Mouse (Mus musculus) limb, embryonic 10.5 days (tissue): ENCODE data around the gene Pacsin3. TPM values are rescaled to one million over a fixed set of nuclear protein-coding genes. Genes with fewer than 3 reads are reported as not detected.

Experiments used
- DNase-seq: peaks from one replicate; pipeline ENCODE4 v3.0.0-alpha.2; 2017; ENCODE audit warnings: low spot score
- H3K27ac ChIP-seq: fragments of 300-500 bp; sonication (generic); 2 replicates; pipeline ENCODE4 v1.5.1; 2016; ENCODE audit warnings: mild to moderate bottlenecking
- H3K27me3 ChIP-seq: fragments of 300-500 bp; sonication (generic); 2 replicates; pipeline ENCODE4 v1.6.1; 2016; ENCODE audit warnings: low read depth, mild to moderate bottlenecking; ENCODE audit not compliant: poor library complexity, severe bottlenecking
- H3K36me3 ChIP-seq: fragments of 300-500 bp; sonication (generic); 2 replicates; pipeline ENCODE4 v1.6.1; 2016; ENCODE audit warnings: mild to moderate bottlenecking, moderate library complexity
- H3K4me1 ChIP-seq: fragments of 300-500 bp; sonication (generic); 2 replicates; pipeline ENCODE4 v1.6.1; 2016
- H3K4me3 ChIP-seq: fragments of 300-500 bp; sonication (generic); 2 replicates; pipeline ENCODE4 v1.5.1; 2016; ENCODE audit warnings: mild to moderate bottlenecking, moderate library complexity
- H3K9me3 ChIP-seq: fragments of 300-500 bp; sonication (generic); replicated peaks from 2 replicates; pipeline ENCODE4 v1.6.1; 2016; ENCODE audit warnings: mild to moderate bottlenecking
- WGBS: fragments of 180-500 bp; shearing (Covaris S2); methylation state at CpG from one replicate; pipeline ENCODE4 v1.1.7; 2016; 5-methylcytosine and 5-hydroxymethylcytosine counted together
- polyA plus RNA-seq: library from polyadenylated mRNA; unstranded; fragments of >200 nt; fragmentation: Nextera tagmentation; extraction: Ambion mirVana; gene quantifications from 2 replicates; pipeline ENCODE4 v1.2.1, GENCODE M21; 2016

The Pacsin3 gene
- polyA plus RNA-seq, 1 experiment from 2014 or later, result 37.0 TPM

DNA sequence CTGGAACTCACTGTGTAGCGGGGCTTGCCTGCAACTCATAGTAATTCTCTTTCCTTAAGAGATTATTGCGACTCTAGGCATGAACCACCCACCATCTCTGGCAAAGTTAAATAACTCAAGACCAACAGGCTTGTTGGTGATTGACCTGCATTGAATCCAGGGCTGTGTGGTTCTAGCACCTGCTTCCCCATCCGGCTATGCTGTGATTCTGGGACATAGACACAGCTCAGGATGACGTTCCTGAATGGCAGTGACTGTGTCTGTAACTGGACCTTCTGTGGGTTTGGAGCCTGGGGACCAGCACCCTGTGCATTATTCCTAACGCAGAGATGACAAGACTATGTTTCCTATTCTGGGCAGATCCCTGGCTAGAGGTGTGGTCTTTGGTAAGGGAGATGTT is 40.1 kb downstream of the Pacsin3 start:
- H3K36me3 ChIP-seq, result no peaks in the 10 kb centered on the region
- DNase-seq, result no peak
- H3K9me3 ChIP-seq, result no peaks in the 10 kb centered on the region
- no peak overlapping the region for H3K27ac ChIP-seq
- no peak overlapping the region for H3K4me3 ChIP-seq
- 91% methylated on average over 5 of the region's 5 CpGs for WGBS
- H3K4me1 ChIP-seq, result peaks cover 17% of the 10 kb centered on the region
- H3K27me3 ChIP-seq, result no peaks in the 10 kb centered on the region

GRCm38 (mm10) chr2:91299156-91299555 is 43.4 kb downstream of the Pacsin3 start:
- H3K27ac ChIP-seq, result peak overlapping the region; percentile 72
- H3K4me1 ChIP-seq, result peaks cover 9% of the 10 kb centered on the region
- no peaks in the 10 kb centered on the region for H3K9me3 ChIP-seq
- 50% methylated on average over 3 of the region's 3 CpGs for WGBS
- H3K27me3 ChIP-seq, result no peaks in the 10 kb centered on the region
- no peak overlapping the region for H3K4me3 ChIP-seq
- 0 out of 2 replicates have a peak, but pooled peaks cover 2% of the 10 kb centered on the region for H3K36me3 ChIP-seq
- no peak for DNase-seq

DNA sequence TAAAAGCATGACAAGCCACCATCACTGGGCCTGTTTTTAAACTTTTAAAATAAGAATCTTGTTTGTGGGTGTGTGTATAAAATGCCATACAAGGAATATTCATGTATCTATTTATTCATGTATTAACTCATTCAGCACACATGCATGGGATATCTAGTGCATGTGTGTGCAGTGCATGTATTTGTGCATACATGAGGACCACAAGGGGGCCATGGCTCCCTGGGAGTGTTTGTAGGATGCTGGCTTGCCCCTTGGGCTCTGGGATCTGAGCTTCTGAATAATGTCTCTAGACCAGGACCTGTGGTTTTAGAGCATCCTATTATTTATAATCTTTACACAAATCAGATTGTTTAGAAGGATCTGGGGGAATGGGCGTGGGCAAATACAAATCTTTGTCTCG is 45.0 kb downstream of the Pacsin3 start:
- DNase-seq, result no peak
- Histone ChIP-seq H3K4me1 (peaks cover 9% of the 10 kb centered on the region), H3K27me3 (no peaks in the 10 kb centered on the region), H3K27ac (no peak overlapping the region), H3K36me3 (0 out of 2 replicates have a peak, but pooled peaks cover 8% of the 10 kb centered on the region), H3K4me3 (no peak overlapping the region), H3K9me3 (no peaks in the 10 kb centered on the region)
- WGBS, result 90% methylated on average over 2 of the region's 2 CpGs

GRCm38 (mm10) chr2:91301836-91302235 is 46.1 kb downstream of the Pacsin3 start:
- WGBS, result 91% methylated on average over 2 of the region's 2 CpGs
- no peak for DNase-seq
- Histone ChIP-seq H3K36me3 (0 out of 2 replicates have a peak, but pooled peaks cover 8% of the 10 kb centered on the region), H3K4me3 (no peak overlapping the region), H3K27me3 (no peaks in the 10 kb centered on the region), H3K4me1 (peaks cover 9% of the 10 kb centered on the region), H3K9me3 (no peaks in the 10 kb centered on the region), H3K27ac (no peak overlapping the region)

GRCm38 (mm10) chr2:91302845-91303244 is 47.1 kb downstream of the Pacsin3 start:
- WGBS, result 68% methylated on average over 3 of the region's 3 CpGs
- H3K27ac ChIP-seq, result no peak overlapping the region
- H3K4me1 ChIP-seq, result peaks cover 12% of the 10 kb centered on the region
- H3K4me3 ChIP-seq, result no peak overlapping the region
- H3K27me3 ChIP-seq, result no peaks in the 10 kb centered on the region
- no peaks in the 10 kb centered on the region for H3K9me3 ChIP-seq
- DNase-seq, result no peak
- H3K36me3 ChIP-seq, result 0 out of 2 replicates have a peak, but pooled peaks cover 8% of the 10 kb centered on the region

DNA sequence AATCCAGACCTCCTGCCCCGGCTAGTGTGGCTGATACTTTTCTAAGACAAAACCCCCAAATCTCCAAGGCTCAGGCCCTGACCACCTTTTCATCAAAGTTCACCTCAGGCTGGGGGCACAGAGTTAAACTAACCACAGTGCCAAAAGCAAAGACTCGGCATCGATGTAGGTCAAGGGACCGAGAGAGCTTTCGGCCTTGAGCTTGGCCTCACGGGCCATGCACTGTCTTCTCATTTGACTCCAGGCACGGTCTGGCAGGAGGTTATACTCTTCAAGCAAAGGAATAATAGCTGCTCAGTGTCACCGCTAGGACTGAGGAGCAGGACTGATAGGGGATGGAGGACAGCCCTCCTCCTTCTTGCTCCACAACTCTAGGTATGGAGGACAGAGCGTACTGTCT is 50.2 kb downstream of the Pacsin3 start:
- DNase-seq, result no peak
- Histone ChIP-seq H3K4me3 (no peak overlapping the region), H3K4me1 (peaks cover 18% of the 10 kb centered on the region), H3K27ac (peak overlapping the region; percentile 14; the same call in 1 of the 2 replicates), H3K36me3 (0 out of 2 replicates have a peak, but pooled peaks cover 8% of the 10 kb centered on the region), H3K27me3 (no peaks in the 10 kb centered on the region), H3K9me3 (no peaks in the 10 kb centered on the region)
- 96% methylated on average over 9 of the region's 9 CpGs for WGBS

GRCm38 (mm10) chr2:91306589-91306988 is 50.8 kb downstream of the Pacsin3 start:
- Histone ChIP-seq H3K4me1 (peaks cover 18% of the 10 kb centered on the region), H3K4me3 (no peak overlapping the region), H3K36me3 (0 out of 2 replicates have a peak, but pooled peaks cover 8% of the 10 kb centered on the region), H3K27me3 (no peaks in the 10 kb centered on the region), H3K27ac (no peak overlapping the region), H3K9me3 (no peaks in the 10 kb centered on the region)
- DNase-seq, result no peak

- Histone ChIP-seq H3K36me3 (0 out of 2 replicates have a peak, but pooled peaks cover 8% of the 10 kb centered on the region), H3K27me3 (no peaks in the 10 kb centered on the region), H3K4me3 (no peak overlapping the region), H3K27ac (no peak overlapping the region), H3K9me3 (no peaks in the 10 kb centered on the region), H3K4me1 (peaks cover 22% of the 10 kb centered on the region)
- DNase-seq, result no peak
- 26% methylated on average over 5 of the region's 5 CpGs for WGBS
Observed at GRCm38 (mm10) chr2:91308680-91309079, 52.9 kb downstream of the Pacsin3 start.

GRCm38 (mm10) chr2:91309546-91309945 is 53.8 kb downstream of the Pacsin3 start:
- Histone ChIP-seq H3K27me3 (no peaks in the 10 kb centered on the region), H3K36me3 (0 out of 2 replicates have a peak, but pooled peaks cover 1% of the 10 kb centered on the region), H3K4me3 (no peak overlapping the region), H3K9me3 (no peaks in the 10 kb centered on the region), H3K4me1 (peaks cover 22% of the 10 kb centered on the region), H3K27ac (no peak overlapping the region)
- DNase-seq, result no peak
- WGBS, result 61% methylated on average over 3 of the region's 3 CpGs

GRCm38 (mm10) chr2:91312578-91313311 is 57.0 kb downstream of the Pacsin3 start:
- DNase-seq, result no peak
- Histone ChIP-seq H3K4me1 (peaks cover 19% of the 10 kb centered on the region), H3K36me3 (peaks cover 9% of the 10 kb centered on the region; the same call in 1 of the 2 replicates), H3K4me3 (no peak overlapping the region), H3K9me3 (no peaks in the 10 kb centered on the region), H3K27ac (no peak overlapping the region), H3K27me3 (no peaks in the 10 kb centered on the region)
- WGBS, result 80% methylated on average over 10 of the region's 10 CpGs

- Histone ChIP-seq H3K27ac (no peak overlapping the region), H3K4me3 (no peak overlapping the region), H3K4me1 (peaks cover 9% of the 10 kb centered on the region), H3K9me3 (no peaks in the 10 kb centered on the region), H3K27me3 (no peaks in the 10 kb centered on the region), H3K36me3 (peaks cover 9% of the 10 kb centered on the region; the same call in 1 of the 2 replicates)
- DNase-seq, result no peak
- WGBS, result 83% methylated on average over 7 of the region's 7 CpGs
Observed at GRCm38 (mm10) chr2:91314184-91314583, 58.4 kb downstream of the Pacsin3 start.
